8 mouse cellular contexts compared by ENCODE assay signal in the genomic region with DNA sequence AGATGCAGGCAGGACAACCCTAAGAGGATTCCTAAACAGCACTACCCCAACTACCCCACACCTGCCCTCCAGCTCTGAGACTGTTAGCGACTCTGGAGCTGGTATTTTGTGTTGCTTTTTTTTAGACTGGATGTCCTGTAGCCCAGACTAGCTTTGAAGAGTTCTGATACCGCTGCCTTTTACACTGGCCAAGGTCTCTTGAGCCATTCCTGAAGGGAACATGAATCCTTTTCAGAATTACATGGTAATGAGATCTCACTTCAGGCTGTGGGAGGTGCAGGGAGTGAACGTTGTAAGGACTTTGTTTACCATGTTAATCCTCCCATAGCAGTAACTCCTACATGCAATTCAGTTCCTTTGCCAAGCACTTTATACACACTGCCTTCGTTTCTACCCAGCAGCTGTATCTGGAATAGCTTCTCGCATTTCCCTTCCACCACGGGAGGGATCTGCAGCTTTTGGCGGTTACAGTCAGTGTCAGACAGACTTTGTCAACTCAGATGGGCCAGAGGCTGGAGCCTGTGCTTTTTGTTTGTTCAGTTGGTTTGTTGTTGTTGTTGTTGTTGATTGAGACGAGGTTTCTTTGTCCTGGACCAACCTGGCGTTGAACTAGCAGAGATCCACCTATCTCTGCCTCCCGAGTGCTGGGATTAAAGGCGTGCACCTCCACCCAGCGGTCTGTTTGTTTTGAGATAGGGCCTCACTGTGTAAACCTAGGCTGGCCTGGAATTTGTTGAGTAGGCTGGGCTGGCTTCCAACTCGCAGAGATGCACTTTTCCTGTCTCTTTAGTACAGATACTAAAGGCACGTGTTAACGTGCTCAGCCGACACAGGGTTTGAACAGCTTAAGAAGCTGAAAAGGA. TPM values are rescaled to one million over a fixed set of nuclear protein-coding genes. Genes with fewer than 3 reads are reported as not detected.
DNase-seq lines count a peak whose midpoint lies in the region; ATAC-seq lines count a peak whose summit lies in the region.
"Had no signal": no experiment of that assay in that cellular context is flagged by ENCODE, and none has a peak within 500 bp of the region (broad histone marks: within the 10 kb centered on the region; RNA-seq: fewer than 3 reads in every experiment).

No protein-coding gene starts in this region.

- peak; percentile 29; the same call in 1 of the 2 replicates for ATAC-seq in embryonic facial prominence, embryonic 15.5 days (ENCODE audit: insufficient number of reproducible peaks, low FRiP score, low TSS enrichment, low read depth)
- ATAC-seq in kidney, embryonic 16.5 days (ENCODE audit: low FRiP score, low TSS enrichment) = peak; percentile 39; the same call in 1 of the 2 replicates
- ATAC-seq in erythroid progenitor cell, adult 5-6 weeks (replicated peaks; ENCODE audit: low FRiP score, poor library complexity, severe bottlenecking) = no peak

- peaks cover 8% of the 10 kb centered on the region for H3K4me1 ChIP-seq in embryonic facial prominence, embryonic 15.5 days
- 0 out of 2 replicates have a peak, but pooled peaks cover 3% of the 10 kb centered on the region for H3K4me1 ChIP-seq in kidney, embryonic 16.5 days (ENCODE audit: insufficient read depth, low read length)

- no peak overlapping the region for H3K9ac ChIP-seq in embryonic facial prominence, embryonic 15.5 days
- H3K9ac ChIP-seq in kidney, embryonic 16.5 days (replicated peaks; ENCODE audit: low read length) = no peak overlapping the region

- no peaks in the 10 kb centered on the region for H3K27me3 ChIP-seq in embryonic facial prominence, embryonic 15.5 days
- H3K27me3 ChIP-seq in kidney, embryonic 16.5 days (ENCODE audit: insufficient read depth, low read length) = no peaks in the 10 kb centered on the region

- H3K4me2 ChIP-seq in embryonic facial prominence, embryonic 15.5 days (replicated peaks) = no peak overlapping the region
- no peak overlapping the region for H3K4me2 ChIP-seq in kidney, embryonic 16.5 days (replicated peaks; ENCODE audit: low read depth, low read length)

- H3K27ac ChIP-seq in embryonic facial prominence, embryonic 15.5 days (replicated peaks) = peak overlapping the region; percentile 55
- peak overlapping the region; percentile 52 for H3K27ac ChIP-seq in kidney, embryonic 16.5 days (ENCODE audit: low read length)
- H3K27ac ChIP-seq: left cerebral cortex, adult 2 months had no signal

- no peak overlapping the region for H3K4me3 ChIP-seq in embryonic facial prominence, embryonic 15.5 days (replicated peaks)
- H3K4me3 ChIP-seq in kidney, embryonic 16.5 days (ENCODE audit: low read length) = no peak overlapping the region
- H3K4me3 ChIP-seq: left cerebral cortex, adult 2 months had no signal

- H3K9me3 ChIP-seq in embryonic facial prominence, embryonic 15.5 days (replicated peaks) = no peaks in the 10 kb centered on the region
- no peaks in the 10 kb centered on the region for H3K9me3 ChIP-seq in kidney, embryonic 16.5 days (ENCODE audit: low read length)

- peak; percentile 36 for DNase-seq in ZHBTc4 (ENCODE audit: low read depth, low spot score)
- peak; percentile 47 for DNase-seq in lung, postnatal 10 days
- no peak for DNase-seq in frontal cortex, postnatal 14 days (ENCODE audit: low spot score in 2 of 2)
- DNase-seq in urinary bladder, postnatal 4 days (ENCODE audit: low spot score in 2 of 2) = no peak

- H3K36me3 ChIP-seq in embryonic facial prominence, embryonic 15.5 days = no peaks in the 10 kb centered on the region
- no peaks in the 10 kb centered on the region for H3K36me3 ChIP-seq in kidney, embryonic 16.5 days (ENCODE audit: insufficient read depth, low read length)

- 35% methylated on average over 16 of the region's 16 CpGs for WGBS in embryonic facial prominence, embryonic 15.5 days
- 29% methylated on average over 16 of the region's 16 CpGs for WGBS in kidney, embryonic 16.5 days

RNA-seq across cellular contexts. Expression of a gene that starts 25.2 kb away (rescaled TPM):
- 19.3 and 20.2 TPM in 2 replicates for polyA plus RNA-seq in embryonic facial prominence, embryonic 15.5 days (2015; fragmentation: Nextera tagmentation; extraction: Ambion mirVana)
- 18.3 and 19.1 TPM in 2 replicates for polyA plus RNA-seq in kidney, embryonic 16.5 days (2015; fragmentation: Nextera tagmentation; extraction: Ambion mirVana)
- total RNA-seq in erythroid progenitor cell, adult 5-6 weeks (2015; ENCODE audit: low replicate concordance) = 32.4 and 35.6 TPM in 2 replicates
- 25.1 and 33.9 TPM in 2 replicates for total RNA-seq in erythroid progenitor cell, adult 5-6 weeks (2017; ENCODE audit: low replicate concordance)

Comparison
In these comparisons a context has a peak if more than half of its experiments do, and no peak if none do; other contexts are left out.
1. DNase-seq: peak in ZHBTc4 (single experiment) and lung, postnatal 10 days (single experiment); none in frontal cortex, postnatal 14 days (0 of 2) and urinary bladder, postnatal 4 days (0 of 2).